Mouse (Mus musculus) adrenal gland, postnatal 4 days (tissue): ENCODE results near the gene Skint5. TPM values are rescaled to one million over a fixed set of nuclear protein-coding genes. Genes with fewer than 3 reads are reported as not detected.
"Not testable (repeated sequence)": the region's sequence is repeated elsewhere in the genome, so short reads cannot be mapped to it uniquely, and the experiment has no call there.

Source experiments
- DNase-seq, 2 experiments: peaks; one replicate each; pipeline ENCODE4 v3.0.0; 2021 to 2022; ENCODE audit warnings: low spot score in 2 of 2, mixed read lengths in 2 of 2
- long read RNA-seq, 2 experiments: library from polyadenylated mRNA; stranded (forward); transcript quantifications; one replicate each; pipeline ENCODE4 v2.0.0; 2021
- total RNA-seq, 2 experiments: library from RNA; stranded (reverse); gene quantifications; 2 replicates each; pipeline ENCODE4 v1.2.3; 2021

The Skint5 gene
- not detected for total RNA-seq
- long read RNA-seq, experiment 1, result 0 reads
- long read RNA-seq, experiment 2, result 0 reads

- no peak for DNase-seq
Measured at GRCm38 (mm10) chr4:113999403-113999802, at the start of gene Skint5. Gene Skint5, minus strand, starts transcription at chr4:113999503.

- no peak for DNase-seq
Measured at GRCm38 (mm10) chr4:113957343-113957742, 42.0 kb downstream of the Skint5 start.

GRCm38 (mm10) chr4:113764182-113764581 is 235.1 kb downstream of the Skint5 start:
- no peak for DNase-seq

- DNase-seq, result no peak
Measured at GRCm38 (mm10) chr4:113763684-113764083, 235.6 kb downstream of the Skint5 start.

GRCm38 (mm10) chr4:113448230-113448629 is 551.1 kb downstream of the Skint5 start:
- DNase-seq, result not testable (repeated sequence)

Other genes with a start within 250 kb of the Skint5 start
- not detected for gene Skint11, start 163.9 kb upstream of the Skint5 start, total RNA-seq